Mouse (Mus musculus): Measurements from ENCODE around the gene Nkx6-1. TPM values are rescaled to one million over a fixed set of nuclear protein-coding genes. Genes with fewer than 3 reads are reported as not detected.

Gene Nkx6-1
- total RNA-seq (2023) = not detected

DNA sequence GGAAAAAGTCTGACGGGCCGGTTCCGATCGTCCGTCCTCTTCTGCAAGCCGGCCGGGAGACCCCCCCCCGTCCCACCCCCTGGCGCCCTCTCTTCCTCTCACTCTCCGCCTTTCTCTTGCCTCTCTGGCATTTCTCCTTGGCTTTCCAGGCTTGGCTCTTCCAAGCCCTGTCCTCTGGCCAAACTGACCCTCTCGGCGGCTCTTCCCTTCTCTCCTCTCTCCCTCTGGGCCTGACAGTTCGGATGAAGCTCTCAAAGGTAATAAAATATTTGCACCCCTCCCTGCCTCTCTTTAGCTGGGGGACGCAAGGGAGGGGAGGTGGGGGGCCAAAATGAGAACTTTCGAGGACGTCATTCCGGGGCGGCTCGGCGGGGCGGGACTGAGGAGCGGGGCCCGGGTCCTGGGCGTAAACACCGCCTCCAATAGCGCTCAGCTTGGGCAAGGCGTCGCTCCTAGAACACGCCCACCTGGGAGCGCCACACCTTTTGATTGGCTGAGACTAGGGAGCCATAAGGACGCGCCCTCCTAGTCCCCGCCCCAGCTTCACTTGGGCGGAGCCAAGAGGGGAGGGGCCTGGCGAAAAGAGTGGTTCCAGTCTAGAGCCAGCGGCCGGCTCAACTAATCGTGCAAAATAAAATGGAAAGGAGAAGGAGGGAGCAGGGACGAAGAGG lies at the start of gene Nkx6-1:
Nkx6-1 (minus strand) TSS at position 52 of the 671 bp plus-strand sequence.

Other genes with a start within 250 kb of the Nkx6-1 start
- under 1 TPM; 0.50 to 0.58 TPM for gene Cds1, start 100.1 kb upstream of the Nkx6-1 start, total RNA-seq (2023)

All from B cell, adult 67 days (primary cell).